Mouse (Mus musculus) CH12.LX (cell line): ENCODE results near the gene Klhdc2. TPM values are rescaled to one million over a fixed set of nuclear protein-coding genes. Genes with fewer than 3 reads are reported as not detected.

Experiments
- DNase-seq: peaks from one replicate; pipeline ENCODE4 v3.0.0-alpha.2; 2013; ENCODE audit errors: extremely low read depth
- H3K27ac ChIP-seq: 2 replicates; pipeline ENCODE4 v1.5.1; 2012; ENCODE audit warnings: low read depth, mild to moderate bottlenecking, control low read depth, moderate library complexity; ENCODE audit not compliant: insufficient read depth
- H3K27me3 ChIP-seq: replicated peaks from 2 replicates; pipeline ENCODE3; 2012; ENCODE audit warnings: inconsistent platforms
- H3K36me3 ChIP-seq, 2 experiments: replicated peaks in 1 of 2; 2 replicates each; pipeline versions ENCODE3 to v1.6.1; 2012; ENCODE audit warnings: inconsistent platforms in 1 of 2, low read length in 1 of 2, mild to moderate bottlenecking in 1 of 2, mixed read lengths in 1 of 2, moderate library complexity in 1 of 2; ENCODE audit not compliant: control insufficient read depth in 1 of 2, insufficient read depth in 1 of 2
- H3K4me1 ChIP-seq, 2 experiments: 2 replicates each; pipeline ENCODE4 v1.6.1; 2012; ENCODE audit warnings: inconsistent platforms in 1 of 2, moderate library complexity in 1 of 2; ENCODE audit not compliant: insufficient read depth in 2 of 2, control insufficient read depth in 1 of 2
- H3K4me2 ChIP-seq: 2 replicates; pipeline ENCODE4 v1.6.1; 2012; ENCODE audit warnings: low read depth, mild to moderate bottlenecking, control low read depth; ENCODE audit not compliant: poor library complexity, insufficient read depth, severe bottlenecking
- H3K4me3 ChIP-seq, 3 experiments: fragments of 150-350 bp in 1 of 3; sonication (generic) in 1 of 3; replicated peaks in 1 of 3; 2 replicates each; pipeline versions ENCODE3 to v1.5.1; 2011 to 2012; ENCODE audit warnings: low read depth in 2 of 3, low read length in 2 of 3, mild to moderate bottlenecking in 2 of 3, moderate library complexity in 2 of 3, control low read depth in 1 of 3, improper control_type of control experiment in 1 of 3, inconsistent platforms in 1 of 3, mixed read lengths in 1 of 3; ENCODE audit not compliant: poor library complexity in 1 of 3
- H3K79me2 ChIP-seq: replicated peaks from 2 replicates; pipeline ENCODE4 v1.6.1; 2012; ENCODE audit warnings: mild to moderate bottlenecking, moderate library complexity; ENCODE audit not compliant: control insufficient read depth, poor library complexity, insufficient read depth, severe bottlenecking; ENCODE audit errors: extremely low read depth
- H3K9ac ChIP-seq: 2 replicates; pipeline ENCODE4 v1.6.1; 2012; ENCODE audit warnings: low read depth, mild to moderate bottlenecking, control low read depth, moderate library complexity; ENCODE audit not compliant: insufficient read depth
- H3K9me3 ChIP-seq: replicated peaks from 2 replicates; pipeline ENCODE3; 2012; ENCODE audit warnings: low read length, inconsistent platforms, mixed read lengths
- BHLHE40 ChIP-seq: IDR thresholded peaks from 2 replicates; pipeline ENCODE4 v1.6.1; 2011; ENCODE audit warnings: mild to moderate bottlenecking, low read depth, low read length, improper control_type of control experiment
- CHD1 ChIP-seq: IDR thresholded peaks from 2 replicates; pipeline ENCODE4 v1.6.1; 2012; ENCODE audit warnings: low read depth, low read length, improper control_type of control experiment, inconsistent platforms
- E2F4 ChIP-seq: IDR thresholded peaks from 2 replicates; pipeline ENCODE4 v1.6.1; 2011; ENCODE audit warnings: low read depth, low read length, improper control_type of control experiment; ENCODE audit not compliant: insufficient replicate concordance
- ELF1 ChIP-seq: IDR thresholded peaks from 2 replicates; pipeline ENCODE4 v1.6.1; 2014; ENCODE audit warnings: low read depth, mild to moderate bottlenecking, inconsistent platforms, low read length, improper control_type of control experiment
- EP300 ChIP-seq: IDR thresholded peaks from 2 replicates; pipeline ENCODE4 v1.6.1; 2011; ENCODE audit warnings: low read length, improper control_type of control experiment
- ETS1 ChIP-seq: conservative IDR thresholded peaks from 2 replicates; pipeline ENCODE4 v1.6.1; 2012; ENCODE audit warnings: low read depth, mild to moderate bottlenecking, inconsistent platforms, low read length, improper control_type of control experiment, moderate library complexity
- HCFC1 ChIP-seq: IDR thresholded peaks from 2 replicates; pipeline ENCODE4 v1.6.1; 2012; ENCODE audit warnings: low read depth, mild to moderate bottlenecking, inconsistent platforms, low read length, improper control_type of control experiment
- IRF4 ChIP-seq: IDR thresholded peaks from 2 replicates; pipeline ENCODE4 v1.6.1; 2014; ENCODE audit warnings: low read depth, mild to moderate bottlenecking, inconsistent platforms, low read length, improper control_type of control experiment
- JUN ChIP-seq: IDR thresholded peaks from 2 replicates; pipeline ENCODE4 v1.6.1; 2011; ENCODE audit warnings: low read depth, mild to moderate bottlenecking, low read length, improper control_type of control experiment, moderate library complexity; ENCODE audit not compliant: insufficient read depth
- JUND ChIP-seq: conservative IDR thresholded peaks from 2 replicates; pipeline ENCODE4 v1.6.1; 2011; ENCODE audit warnings: low read depth, low read length, improper control_type of control experiment
- MAFK ChIP-seq: IDR thresholded peaks from 2 replicates; pipeline ENCODE4 v1.6.1; 2011; ENCODE audit warnings: low read length, improper control_type of control experiment; ENCODE audit not compliant: insufficient replicate concordance
- MAZ ChIP-seq: IDR thresholded peaks from 2 replicates; pipeline ENCODE4 v1.6.1; 2012; ENCODE audit warnings: low read depth, mild to moderate bottlenecking, inconsistent platforms, low read length, improper control_type of control experiment, moderate library complexity
- MEF2A ChIP-seq: IDR thresholded peaks from 2 replicates; pipeline ENCODE4 v1.6.1; 2014; ENCODE audit warnings: low read depth, mild to moderate bottlenecking, inconsistent platforms, low read length, improper control_type of control experiment, borderline replicate concordance
- MXI1 ChIP-seq: IDR thresholded peaks from 2 replicates; pipeline ENCODE4 v1.6.1; 2011; ENCODE audit warnings: mild to moderate bottlenecking, low read depth, low read length, improper control_type of control experiment
- PAX5 ChIP-seq: IDR thresholded peaks from 2 replicates; pipeline ENCODE4 v1.6.1; 2012; ENCODE audit warnings: low read length, inconsistent platforms, mixed read lengths
- POLR2A ChIP-seq: IDR thresholded peaks from 2 replicates; pipeline ENCODE4 v1.6.1; 2011; ENCODE audit warnings: low read depth, mild to moderate bottlenecking, improper control_type of control experiment, low read length
- RCOR1 ChIP-seq: conservative IDR thresholded peaks from 2 replicates; pipeline ENCODE4 v1.6.1; 2012; ENCODE audit warnings: low read depth, mild to moderate bottlenecking, inconsistent platforms, low read length, improper control_type of control experiment
- SIN3A ChIP-seq: IDR thresholded peaks from 2 replicates; pipeline ENCODE4 v1.6.1; 2012; ENCODE audit warnings: low read length, improper control_type of control experiment, inconsistent platforms
- TBP ChIP-seq: conservative IDR thresholded peaks from 2 replicates; pipeline ENCODE4 v1.6.1; 2011; ENCODE audit warnings: low read depth, low read length, improper control_type of control experiment
- TCF12 ChIP-seq: IDR thresholded peaks from 2 replicates; pipeline ENCODE4 v1.6.1; 2014; ENCODE audit warnings: low read depth, mild to moderate bottlenecking, inconsistent platforms, low read length, improper control_type of control experiment
- USF1 ChIP-seq: IDR thresholded peaks from 2 replicates; pipeline ENCODE4 v1.6.1; 2014; ENCODE audit warnings: low read depth, mild to moderate bottlenecking, inconsistent platforms, low read length, improper control_type of control experiment
- ZC3H11A ChIP-seq: IDR thresholded peaks from 2 replicates; pipeline ENCODE4 v1.6.1; 2012; ENCODE audit warnings: low read depth, mild to moderate bottlenecking, inconsistent platforms, low read length, improper control_type of control experiment
- ZKSCAN1 ChIP-seq: IDR thresholded peaks from 2 replicates; pipeline ENCODE4 v1.6.1; 2012; ENCODE audit warnings: low read depth, inconsistent platforms, low read length, improper control_type of control experiment, borderline replicate concordance
- ZNF384 ChIP-seq: IDR thresholded peaks from 2 replicates; pipeline ENCODE4 v1.6.1; 2012; ENCODE audit warnings: low read depth, low read length, improper control_type of control experiment, inconsistent platforms
- dilution Hi-C: fragments of 300-500 bp; cut with MboI; formaldehyde crosslinking; loops from 2 replicates; pipeline ENCODE4 v1.14.3; 2020; ENCODE audit warnings: low sequenced_read_pairs; ENCODE audit not compliant: extremely low pct_unique_long_range_greater_than_20kb, extremely low pct_ligation_motif_present
- in situ Hi-C: fragments of 300-500 bp; cut with MboI; formaldehyde crosslinking; loops from 3 replicates; pipeline ENCODE4 v1.14.3; 2019; ENCODE audit warnings: low sequenced_read_pairs, low pct_ligation_motif_present, low pct_unique_long_range_greater_than_20kb, mixed read lengths
- polyA plus RNA-seq: library from polyadenylated mRNA; unstranded; fragments of >175 nt; gene quantifications from 2 replicates; pipeline ENCODE4 v1.2.1, GENCODE M21; 2012; ENCODE audit warnings: low read depth; ENCODE audit not compliant: insufficient read length
- total RNA-seq, 2 experiments: library from RNA; depleted of rRNA; stranded (reverse); fragments of 300-350 nt in 1 of 2; fragments of >200 nt in 1 of 2; gene quantifications; 2 replicates each; pipeline ENCODE4 v1.2.3; 2012 to 2014

Gene Klhdc2
- total and polyA plus RNA-seq, 3 experiments = 81.8 to 280 (median 103) TPM

- H3K36me3 ChIP-seq = no peaks in the 10 kb centered on the region
- peaks cover 22 to 51% of the 10 kb centered on the region in 2 experiments for H3K4me1 ChIP-seq
- no peak for DNase-seq
- H3K9ac ChIP-seq = 0 out of 2 replicates have a peak overlapping the region, but pooled peaks have one; percentile 1
- 0 out of 2 replicates have a peak, but pooled peaks have one; percentile 16 for TF ChIP-seq TBP
- TF ChIP-seq ZKSCAN1 = no peak
- peak; percentile 81 for TF ChIP-seq IRF4
- TF ChIP-seq POLR2A = 0 out of 2 replicates have a peak, but pooled peaks have one; percentile 1
- peak; percentile 35 for TF ChIP-seq ETS1
- TF ChIP-seq MXI1 = no peak
- peak; percentile 57 for TF ChIP-seq EP300
- TF ChIP-seq, all 38 proteins: peak for 5
- Histone ChIP-seq H3K4me2 (no peak overlapping the region), H3K27ac (peak overlapping the region; percentile 7; the same call in 1 of the 2 replicates), H3K9me3 (no peaks in the 10 kb centered on the region), H3K27me3 (no peaks in the 10 kb centered on the region), H3K4me3 (no peak overlapping the region), H3K79me2 (no peaks in the 10 kb centered on the region)
- in situ Hi-C loops = no loop called here
- dilution Hi-C loops = no loop called here
Observed at GRCm38 (mm10) chr12:69287535-69287934, 8.9 kb upstream of the Klhdc2 start.

GRCm38 (mm10) chr12:69288699-69289098 lies 7.8 kb upstream of the Klhdc2 start:
- H3K27ac ChIP-seq = 0 out of 2 replicates have a peak overlapping the region, but pooled peaks have one; percentile 11
- H3K4me3 ChIP-seq = peak overlapping the region in 1 of 3 experiments; percentile 13
- H3K4me1 ChIP-seq = peaks cover 23 to 54% of the 10 kb centered on the region in 2 experiments
- 0 out of 2 replicates have a peak overlapping the region, but pooled peaks have one; percentile 6 for H3K9ac ChIP-seq
- peak; percentile 70 for DNase-seq
- in situ Hi-C loops (no loop called here), dilution Hi-C loops (no loop called here)
- H3K79me2 ChIP-seq = no peaks in the 10 kb centered on the region
- no peak for TF ChIP-seq PAX5
- TF ChIP-seq IRF4 = peak; percentile 58
- TF ChIP-seq HCFC1 = 0 out of 2 replicates have a peak, but pooled peaks have one; percentile 19
- 0 out of 2 replicates have a peak, but pooled peaks have one; percentile 54 for TF ChIP-seq TBP
- TF ChIP-seq ZC3H11A = no peak
- no peak for TF ChIP-seq USF1
- TF ChIP-seq TCF12 = peak; percentile 42; the same call in 1 of the 2 replicates
- TF ChIP-seq E2F4 = no peak
- TF ChIP-seq JUN = no peak
- TF ChIP-seq ETS1 = peak; percentile 79
- no peak for TF ChIP-seq RCOR1
- peak; percentile 41; the same call in 1 of the 2 replicates for TF ChIP-seq JUND
- TF ChIP-seq MAFK = 0 out of 2 replicates have a peak, but pooled peaks have one; percentile 51
- peak; percentile 78 for TF ChIP-seq EP300
- peak; percentile 22; the same call in 1 of the 2 replicates for TF ChIP-seq ZNF384
- peak; percentile 77 for TF ChIP-seq MEF2A
- TF ChIP-seq POLR2A = no peak
- TF ChIP-seq CHD1 = 0 out of 2 replicates have a peak, but pooled peaks have one; percentile 77
- TF ChIP-seq SIN3A = peak; percentile 54
- TF ChIP-seq ELF1 = no peak
- 0 out of 2 replicates have a peak, but pooled peaks have one; percentile 39 for TF ChIP-seq MAZ
- TF ChIP-seq BHLHE40 = peak; percentile 45
- H3K4me2 ChIP-seq = peak overlapping the region; percentile 63
- no peaks in the 10 kb centered on the region for H3K36me3 ChIP-seq
- H3K9me3 ChIP-seq = no peaks in the 10 kb centered on the region
- no peaks in the 10 kb centered on the region for H3K27me3 ChIP-seq
